Mouse (Mus musculus): ENCODE results near the gene Mad2l1bp. TPM values are rescaled to one million over a fixed set of nuclear protein-coding genes. Genes with fewer than 3 reads are reported as not detected.

Gene Mad2l1bp
- 1.4 and 4.1 TPM in 2 replicates for polyA plus RNA-seq (2012)

DNA sequence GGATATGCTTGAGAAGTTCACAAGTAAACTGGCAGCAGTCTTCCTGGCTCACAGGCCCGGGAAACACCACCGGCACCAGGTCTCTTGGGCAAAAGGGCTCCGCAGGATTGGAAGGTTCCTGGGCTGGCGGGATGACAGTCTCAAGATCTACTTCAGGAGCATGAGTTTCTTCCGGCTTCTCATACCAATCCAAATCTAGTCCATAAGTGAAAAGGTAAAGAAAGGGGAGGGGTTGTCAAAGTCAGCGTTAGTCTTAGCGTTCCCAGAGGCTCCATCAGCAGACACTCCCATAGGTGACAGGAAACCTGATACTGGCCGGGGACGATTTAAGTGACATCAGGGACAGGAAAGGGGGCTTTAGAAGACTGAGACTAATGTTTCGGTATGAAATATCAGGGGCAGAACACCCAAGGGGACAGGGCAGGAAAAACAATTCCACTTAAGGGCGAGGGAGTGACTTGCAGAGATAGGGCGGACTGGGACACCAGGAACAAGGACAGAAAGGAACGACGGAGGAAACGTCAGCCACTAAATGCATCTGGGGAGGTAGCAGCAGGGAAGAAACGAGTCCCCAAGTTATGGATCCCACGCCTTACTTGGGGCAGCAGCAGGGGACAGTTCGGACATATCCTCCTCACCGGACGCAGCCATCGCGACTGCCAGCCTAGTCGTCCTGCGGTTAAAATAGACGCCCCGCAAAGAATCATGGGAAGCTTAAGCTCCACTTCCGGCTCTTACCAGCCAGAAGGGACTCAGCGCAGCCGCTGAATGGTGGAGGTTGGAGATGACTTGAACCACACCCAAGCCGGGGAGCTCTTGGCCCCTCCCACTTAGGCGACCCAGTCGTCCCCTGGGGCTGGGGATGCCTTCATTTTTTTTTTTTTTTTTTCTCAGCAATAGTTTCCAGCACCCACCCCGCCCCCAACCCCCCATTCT is at the start of gene Mad2l1bp:
Gene Mad2l1bp, minus strand, starts transcription at position 707 of the 936 bp plus-strand sequence.
- peaks cover 7% of the 10 kb centered on the region for H3K9me3 ChIP-seq (ENCODE audit: control insufficient read depth, low read length)
- H3K4me3 ChIP-seq (replicated peaks), result peak within 1 kb of the TSS; percentile 97
- no peaks in the 10 kb centered on the region for H3K27me3 ChIP-seq (ENCODE audit: control insufficient read depth)
- H3K36me3 ChIP-seq (ENCODE audit: control insufficient read depth), result peaks cover 55% of the 10 kb centered on the region
- H3K4me1 ChIP-seq (ENCODE audit: control insufficient read depth), result peaks cover 72% of the 10 kb centered on the region
- no peak for TF ChIP-seq TAL1 (IDR thresholded peaks at IDR 0.05; ENCODE audit: low read length)
- no peak for TF ChIP-seq GATA1 (IDR thresholded peaks at IDR 0.05; ENCODE audit: low read length)

DNA sequence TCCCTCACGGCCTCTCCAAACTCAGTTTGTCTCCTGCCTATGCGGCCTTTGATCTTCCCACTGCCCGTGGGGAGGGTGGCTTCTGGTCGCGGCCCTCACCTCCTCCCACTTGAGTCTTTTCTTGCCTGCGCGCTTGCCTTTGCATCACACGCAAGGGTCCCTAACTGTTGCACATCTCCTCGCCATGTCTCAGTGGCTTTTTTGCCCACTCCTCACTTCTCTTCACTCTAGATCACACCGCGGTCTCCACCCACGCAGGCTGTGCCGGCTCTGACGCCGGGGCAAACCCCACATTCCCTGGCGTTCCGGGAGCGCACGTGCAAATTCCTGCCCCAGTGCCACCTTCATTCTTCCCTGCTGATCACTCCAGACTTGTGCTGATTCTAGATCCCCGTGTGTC is 49.7 kb upstream of the Mad2l1bp start:
- Histone ChIP-seq H3K4me1 (ENCODE audit: control insufficient read depth) (peaks cover 46% of the 10 kb centered on the region), H3K9me3 (ENCODE audit: control insufficient read depth, low read length) (no peaks in the 10 kb centered on the region), H3K4me3 (replicated peaks) (peak overlapping the region; percentile 95), H3K27me3 (ENCODE audit: control insufficient read depth) (no peaks in the 10 kb centered on the region), H3K36me3 (ENCODE audit: control insufficient read depth) (peaks cover 64% of the 10 kb centered on the region)
- no peak for TF ChIP-seq TAL1 (IDR thresholded peaks at IDR 0.05; ENCODE audit: low read length)
- TF ChIP-seq GATA1 (IDR thresholded peaks at IDR 0.05; ENCODE audit: low read length), result no peak

DNA sequence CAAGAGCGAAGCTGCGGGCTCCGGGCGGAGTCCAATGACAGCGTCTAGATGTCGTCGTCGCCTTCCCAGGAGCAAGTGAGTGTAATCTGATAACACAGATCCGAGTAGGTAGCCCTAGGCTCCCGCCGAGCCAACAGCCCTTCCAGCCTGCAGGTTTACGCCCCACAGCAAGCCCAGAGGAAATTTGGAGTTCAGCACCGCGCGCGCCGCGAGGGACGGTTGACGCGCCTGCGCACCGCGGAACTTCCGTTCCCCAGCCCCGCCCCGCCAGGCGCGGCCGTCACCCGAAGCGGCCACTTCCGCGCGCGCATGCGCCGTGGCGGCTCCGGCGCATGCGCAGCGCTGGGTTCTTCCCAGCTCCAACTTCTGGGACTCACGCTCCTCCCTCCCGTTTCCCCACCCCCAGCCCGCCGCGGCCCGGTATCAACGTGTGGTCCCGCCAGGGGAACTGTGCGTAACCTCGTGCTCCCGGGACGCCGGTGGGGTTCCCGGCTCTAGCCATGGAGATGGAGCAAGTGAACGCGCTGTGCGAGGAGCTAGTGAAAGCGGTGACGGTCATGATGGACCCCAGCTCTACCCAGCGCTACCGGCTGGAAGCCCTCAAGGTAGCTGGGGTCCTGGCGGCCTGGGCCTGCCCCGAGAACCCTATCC is 49.2 kb upstream of the Mad2l1bp start, which contains the start of the genes Polh and Xpo5:
Gene Polh, minus strand, starts transcription at position 225 of the 651 bp plus-strand sequence.
Gene Xpo5, plus strand, starts transcription at position 362 of the 651 bp plus-strand sequence.
- peak within 1 kb of the TSS; percentile 95 for H3K4me3 ChIP-seq (replicated peaks)
- H3K27me3 ChIP-seq (ENCODE audit: control insufficient read depth), result no peaks in the 10 kb centered on the region
- no peaks in the 10 kb centered on the region for H3K9me3 ChIP-seq (ENCODE audit: control insufficient read depth, low read length)
- TF ChIP-seq TAL1 (IDR thresholded peaks at IDR 0.05; ENCODE audit: low read length), result no peak
- peak; percentile 93 for TF ChIP-seq GATA1 (IDR thresholded peaks at IDR 0.05; ENCODE audit: low read length)
- peaks cover 64% of the 10 kb centered on the region for H3K36me3 ChIP-seq (ENCODE audit: control insufficient read depth)
- peaks cover 46% of the 10 kb centered on the region for H3K4me1 ChIP-seq (ENCODE audit: control insufficient read depth)

DNA sequence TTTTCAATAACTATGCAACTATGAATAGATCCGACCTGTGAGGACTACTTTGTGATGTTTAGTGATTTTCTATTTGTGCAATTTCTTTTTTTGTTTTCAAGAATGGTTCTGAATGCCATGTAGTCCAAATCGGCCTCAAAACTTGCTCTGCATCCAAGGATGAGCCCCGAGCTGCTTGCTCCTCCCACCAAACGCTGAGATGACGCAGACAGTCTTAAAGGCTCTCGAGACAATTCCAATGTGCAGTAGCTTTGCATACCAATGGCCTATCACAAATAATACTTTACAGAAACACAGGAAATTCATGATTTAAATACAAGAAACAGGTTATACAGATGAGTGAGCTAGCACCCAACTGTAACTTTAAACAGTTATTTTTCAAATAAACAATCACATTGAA is 47.8 kb upstream of the Mad2l1bp start:
- Histone ChIP-seq H3K4me3 (replicated peaks) (peak overlapping the region; percentile 95), H3K36me3 (ENCODE audit: control insufficient read depth) (peaks cover 64% of the 10 kb centered on the region)
- TF ChIP-seq GATA1 (IDR thresholded peaks at IDR 0.05; ENCODE audit: low read length), result no peak
- no peak for TF ChIP-seq TAL1 (IDR thresholded peaks at IDR 0.05; ENCODE audit: low read length)

DNA sequence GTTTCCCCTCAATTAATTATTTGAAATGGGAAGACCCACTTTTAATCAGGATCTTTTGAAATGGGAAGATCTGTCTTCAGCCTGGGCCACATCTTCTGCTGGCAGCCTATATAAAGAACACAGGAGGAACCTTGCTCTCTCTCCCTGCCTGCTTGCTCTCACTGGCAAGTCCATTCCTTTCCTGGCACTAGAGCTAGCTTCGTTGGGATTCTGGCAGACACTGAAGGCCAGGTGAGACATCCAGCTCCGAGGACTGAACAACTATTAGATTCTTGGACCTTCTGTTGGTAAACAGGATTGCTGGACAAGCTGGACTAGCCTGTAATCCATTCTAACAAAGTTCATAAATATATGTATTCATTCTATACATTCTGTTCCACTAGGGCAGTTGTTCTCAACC is 35.5 kb upstream of the Mad2l1bp start:
- TF ChIP-seq GATA1 (IDR thresholded peaks at IDR 0.05; ENCODE audit: low read length) (no peak), TAL1 (IDR thresholded peaks at IDR 0.05; ENCODE audit: low read length) (no peak)
- H3K27me3 ChIP-seq (ENCODE audit: control insufficient read depth), result no peaks in the 10 kb centered on the region
- H3K4me3 ChIP-seq (replicated peaks), result no peak overlapping the region
- no peaks in the 10 kb centered on the region for H3K9me3 ChIP-seq (ENCODE audit: control insufficient read depth, low read length)
- peaks cover 99% of the 10 kb centered on the region for H3K36me3 ChIP-seq (ENCODE audit: control insufficient read depth)
- peaks cover 2% of the 10 kb centered on the region for H3K4me1 ChIP-seq (ENCODE audit: control insufficient read depth)

More for the DNA sequence above, 47.8 kb upstream of the Mad2l1bp start:
- peaks cover 46% of the 10 kb centered on the region for H3K4me1 ChIP-seq (ENCODE audit: control insufficient read depth)
- H3K9me3 ChIP-seq (ENCODE audit: control insufficient read depth, low read length), result no peaks in the 10 kb centered on the region
- H3K27me3 ChIP-seq (ENCODE audit: control insufficient read depth), result no peaks in the 10 kb centered on the region

DNA sequence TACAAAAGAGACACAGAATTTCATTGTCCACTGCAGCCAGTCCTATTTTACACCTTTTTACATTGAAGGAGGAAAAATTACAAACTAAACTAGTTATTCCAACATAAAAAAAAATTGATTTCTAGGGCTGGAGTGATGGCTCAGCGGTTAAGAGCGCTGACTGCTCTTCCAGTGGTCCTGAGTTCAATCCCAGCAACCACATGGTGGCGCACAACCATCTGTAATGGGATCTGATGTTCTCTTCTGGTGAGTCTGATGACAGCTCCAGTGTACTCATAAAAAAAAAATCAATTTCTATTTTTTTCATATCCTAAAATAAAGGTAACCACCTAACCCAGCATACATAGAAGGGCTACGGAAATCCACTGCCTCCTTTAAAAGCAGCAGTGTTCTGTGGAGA is 28.9 kb upstream of the Mad2l1bp start:
- Histone ChIP-seq H3K36me3 (ENCODE audit: control insufficient read depth) (peaks cover 99% of the 10 kb centered on the region), H3K9me3 (ENCODE audit: control insufficient read depth, low read length) (no peaks in the 10 kb centered on the region), H3K4me1 (ENCODE audit: control insufficient read depth) (no peaks in the 10 kb centered on the region), H3K4me3 (replicated peaks) (no peak overlapping the region), H3K27me3 (ENCODE audit: control insufficient read depth) (no peaks in the 10 kb centered on the region)
- no peak for TF ChIP-seq TAL1 (IDR thresholded peaks at IDR 0.05; ENCODE audit: low read length)
- no peak for TF ChIP-seq GATA1 (IDR thresholded peaks at IDR 0.05; ENCODE audit: low read length)

DNA sequence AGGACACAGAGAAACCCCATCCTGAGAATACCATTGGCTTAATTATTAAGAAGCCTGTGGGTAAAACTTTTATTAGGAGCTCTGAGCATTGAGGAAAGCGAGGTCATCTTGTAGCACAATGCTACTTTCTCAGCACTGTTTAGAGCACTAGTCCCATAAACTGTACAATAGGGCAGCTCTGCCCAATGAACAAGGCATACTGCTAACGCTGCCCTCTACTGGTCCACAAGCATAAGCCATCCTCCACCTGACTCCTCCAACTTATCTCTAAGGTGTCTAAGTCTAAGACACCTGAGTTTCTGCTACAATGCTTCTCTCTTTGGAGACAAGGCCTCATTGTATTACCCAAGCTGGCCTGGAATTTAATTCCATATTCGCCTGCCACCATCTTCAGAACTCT is 17.2 kb upstream of the Mad2l1bp start:
- Histone ChIP-seq H3K4me1 (ENCODE audit: control insufficient read depth) (peaks cover 20% of the 10 kb centered on the region), H3K27me3 (ENCODE audit: control insufficient read depth) (no peaks in the 10 kb centered on the region), H3K9me3 (ENCODE audit: control insufficient read depth, low read length) (no peaks in the 10 kb centered on the region), H3K36me3 (ENCODE audit: control insufficient read depth) (peaks cover 93% of the 10 kb centered on the region), H3K4me3 (replicated peaks) (no peak overlapping the region)
- TF ChIP-seq TAL1 (IDR thresholded peaks at IDR 0.05; ENCODE audit: low read length) (no peak), GATA1 (IDR thresholded peaks at IDR 0.05; ENCODE audit: low read length) (no peak)

DNA sequence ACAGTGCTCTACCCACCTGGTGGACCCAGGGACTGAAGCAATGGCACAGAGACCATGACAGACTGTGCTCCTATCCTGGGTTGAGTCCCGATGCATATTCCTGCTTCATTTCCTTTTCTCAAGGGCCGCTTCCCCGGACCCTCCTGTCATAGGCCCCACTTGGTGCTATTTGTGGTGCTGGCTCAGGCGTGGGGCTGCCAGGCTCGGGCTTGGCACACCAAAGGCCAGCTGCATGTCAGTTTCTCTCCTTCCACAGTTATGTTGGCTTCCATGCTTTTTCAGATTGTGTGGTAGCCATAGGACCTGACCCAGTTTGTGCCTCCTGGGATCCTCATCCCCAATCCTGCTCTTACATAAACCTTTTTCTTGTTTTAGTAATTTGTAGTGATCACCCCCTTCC is 15.4 kb upstream of the Mad2l1bp start:
- TF ChIP-seq TAL1 (IDR thresholded peaks at IDR 0.05; ENCODE audit: low read length) (no peak), GATA1 (IDR thresholded peaks at IDR 0.05; ENCODE audit: low read length) (no peak)
- no peaks in the 10 kb centered on the region for H3K9me3 ChIP-seq (ENCODE audit: control insufficient read depth, low read length)

DNA sequence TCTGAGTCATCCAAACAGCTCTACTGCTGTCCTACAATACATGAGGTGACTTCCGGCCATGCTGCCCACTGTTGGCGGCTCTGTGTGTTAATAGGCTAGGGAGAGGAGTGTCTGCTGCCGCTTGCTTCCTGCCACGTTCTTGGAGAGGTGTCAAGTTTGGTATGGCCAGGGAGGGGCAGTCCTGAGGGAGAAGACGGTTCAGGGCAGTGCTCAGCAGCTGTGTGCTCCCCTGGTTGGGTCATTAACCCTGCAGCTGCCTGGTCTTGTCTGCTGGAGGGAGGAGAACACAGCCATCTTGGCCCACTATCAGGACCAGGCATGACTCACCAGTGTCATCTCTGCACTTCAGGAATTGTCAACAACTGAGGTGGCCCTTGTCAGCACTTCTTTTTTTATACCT is 15.0 kb upstream of the Mad2l1bp start:
- TF ChIP-seq GATA1 (IDR thresholded peaks at IDR 0.05; ENCODE audit: low read length) (no peak), TAL1 (IDR thresholded peaks at IDR 0.05; ENCODE audit: low read length) (no peak)
- H3K36me3 ChIP-seq (ENCODE audit: control insufficient read depth), result peaks cover 99% of the 10 kb centered on the region
- H3K4me1 ChIP-seq (ENCODE audit: control insufficient read depth), result peaks cover 31% of the 10 kb centered on the region
- H3K9me3 ChIP-seq (ENCODE audit: control insufficient read depth, low read length), result no peaks in the 10 kb centered on the region
- no peak overlapping the region for H3K4me3 ChIP-seq (replicated peaks)
- H3K27me3 ChIP-seq (ENCODE audit: control insufficient read depth), result no peaks in the 10 kb centered on the region

More for the DNA sequence above, 15.4 kb upstream of the Mad2l1bp start:
- Histone ChIP-seq H3K27me3 (ENCODE audit: control insufficient read depth) (no peaks in the 10 kb centered on the region), H3K36me3 (ENCODE audit: control insufficient read depth) (peaks cover 97% of the 10 kb centered on the region), H3K4me1 (ENCODE audit: control insufficient read depth) (peaks cover 29% of the 10 kb centered on the region), H3K4me3 (replicated peaks) (no peak overlapping the region)
